Mouse (Mus musculus) liver, embryonic 15.5 days (tissue): ENCODE data around the gene Mboat2. TPM values are rescaled to one million over a fixed set of nuclear protein-coding genes. Genes with fewer than 3 reads are reported as not detected.

Experiments used
- ATAC-seq: fragments of 200-750 bp; cut with Nextera tagmentation; 2 replicates; pipeline ENCODE4 v1.8.0; 2017; ENCODE audit warnings: moderate number of reproducible peaks, mild to moderate bottlenecking, moderate library complexity; ENCODE audit not compliant: insufficient read depth
- H3K27ac ChIP-seq: fragments of 300-500 bp; sonication (generic); replicated peaks from 2 replicates; pipeline ENCODE4 v1.5.1; 2015; ENCODE audit warnings: mild to moderate bottlenecking, inconsistent platforms
- H3K27me3 ChIP-seq: fragments of 300-500 bp; sonication (generic); 2 replicates; pipeline ENCODE4 v1.6.1; 2015; ENCODE audit warnings: mild to moderate bottlenecking, inconsistent platforms
- H3K36me3 ChIP-seq: fragments of 300-500 bp; sonication (generic); replicated peaks from 2 replicates; pipeline ENCODE4 v1.6.1; 2015; ENCODE audit warnings: moderate library complexity, mild to moderate bottlenecking, inconsistent platforms
- H3K4me1 ChIP-seq: fragments of 300-500 bp; sonication (generic); replicated peaks from 2 replicates; pipeline ENCODE4 v1.6.1; 2015; ENCODE audit warnings: inconsistent platforms
- H3K4me2 ChIP-seq: fragments of 300-500 bp; sonication (generic); 2 replicates; pipeline ENCODE4 v1.6.1; 2015; ENCODE audit warnings: moderate library complexity, mild to moderate bottlenecking, inconsistent platforms
- H3K4me3 ChIP-seq: fragments of 300-500 bp; sonication (generic); replicated peaks from 2 replicates; pipeline ENCODE4 v1.5.1; 2015; ENCODE audit warnings: mild to moderate bottlenecking, inconsistent platforms
- H3K9ac ChIP-seq: fragments of 300-500 bp; sonication (generic); 2 replicates; pipeline ENCODE4 v1.6.1; 2015; ENCODE audit warnings: moderate library complexity, mild to moderate bottlenecking, inconsistent platforms
- H3K9me3 ChIP-seq: fragments of 300-500 bp; sonication (generic); replicated peaks from 2 replicates; pipeline ENCODE4 v1.6.1; 2016; ENCODE audit warnings: inconsistent platforms
- WGBS: fragments of 180-500 bp; shearing (Covaris S2); methylation state at CpG from one replicate; pipeline ENCODE4 v1.1.7; 2015; ENCODE audit warnings: mixed read lengths; ENCODE audit not compliant: insufficient replicate concordance; 5-methylcytosine and 5-hydroxymethylcytosine counted together
- polyA plus RNA-seq: library from polyadenylated mRNA; unstranded; fragments of >200 nt; fragmentation: Nextera tagmentation; extraction: Ambion mirVana; gene quantifications from 2 replicates; pipeline ENCODE4 v1.2.1, GENCODE M21; 2015

Mboat2 gene
- polyA plus RNA-seq, 1 experiment from 2014 or later: 4.3 TPM

DNA sequence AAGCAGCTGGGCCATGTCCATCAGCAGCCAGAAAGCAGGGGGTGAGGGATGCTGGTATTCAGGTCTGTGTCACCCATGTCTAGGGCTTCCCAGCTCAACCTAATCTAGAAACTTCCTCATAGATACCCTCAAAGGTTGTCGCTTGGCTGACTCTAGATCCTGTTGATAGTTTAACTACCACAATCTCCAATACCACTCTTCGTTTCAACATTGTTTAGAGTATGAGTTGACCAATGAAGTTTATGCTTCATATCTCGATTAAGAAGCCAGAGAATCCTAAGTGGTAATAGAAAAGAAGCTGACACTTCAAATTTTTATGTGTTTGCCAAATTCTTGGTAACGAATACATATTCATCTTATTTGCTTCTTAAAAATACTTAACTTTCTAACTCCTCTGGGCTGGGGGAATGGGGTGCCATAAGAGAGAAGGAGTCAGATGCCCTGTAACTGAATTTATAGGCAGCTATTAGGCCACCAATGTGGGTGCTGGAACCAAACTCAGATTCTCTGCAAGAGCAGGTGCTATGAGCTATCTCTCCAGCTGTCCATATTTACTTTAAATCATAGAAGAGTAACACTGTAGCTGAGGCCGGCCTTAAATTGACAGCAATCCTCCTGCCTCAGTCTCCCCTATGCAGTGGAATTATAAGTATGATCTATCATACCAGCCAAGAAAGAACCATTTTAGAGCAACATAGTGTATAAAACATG, 141.0 kb downstream of the Mboat2 start:
- Histone ChIP-seq H3K27ac (no peak overlapping the region), H3K27me3 (peaks cover 4% of the 10 kb centered on the region; the same call in 1 of the 2 replicates), H3K4me3 (no peak overlapping the region), H3K4me1 (peaks cover 30% of the 10 kb centered on the region), H3K9ac (no peak overlapping the region), H3K9me3 (no peaks in the 10 kb centered on the region), H3K4me2 (no peak overlapping the region), H3K36me3 (no peaks in the 10 kb centered on the region)
- 59% methylated on average over 5 of the region's 5 CpGs for WGBS
- no peak for ATAC-seq

DNA sequence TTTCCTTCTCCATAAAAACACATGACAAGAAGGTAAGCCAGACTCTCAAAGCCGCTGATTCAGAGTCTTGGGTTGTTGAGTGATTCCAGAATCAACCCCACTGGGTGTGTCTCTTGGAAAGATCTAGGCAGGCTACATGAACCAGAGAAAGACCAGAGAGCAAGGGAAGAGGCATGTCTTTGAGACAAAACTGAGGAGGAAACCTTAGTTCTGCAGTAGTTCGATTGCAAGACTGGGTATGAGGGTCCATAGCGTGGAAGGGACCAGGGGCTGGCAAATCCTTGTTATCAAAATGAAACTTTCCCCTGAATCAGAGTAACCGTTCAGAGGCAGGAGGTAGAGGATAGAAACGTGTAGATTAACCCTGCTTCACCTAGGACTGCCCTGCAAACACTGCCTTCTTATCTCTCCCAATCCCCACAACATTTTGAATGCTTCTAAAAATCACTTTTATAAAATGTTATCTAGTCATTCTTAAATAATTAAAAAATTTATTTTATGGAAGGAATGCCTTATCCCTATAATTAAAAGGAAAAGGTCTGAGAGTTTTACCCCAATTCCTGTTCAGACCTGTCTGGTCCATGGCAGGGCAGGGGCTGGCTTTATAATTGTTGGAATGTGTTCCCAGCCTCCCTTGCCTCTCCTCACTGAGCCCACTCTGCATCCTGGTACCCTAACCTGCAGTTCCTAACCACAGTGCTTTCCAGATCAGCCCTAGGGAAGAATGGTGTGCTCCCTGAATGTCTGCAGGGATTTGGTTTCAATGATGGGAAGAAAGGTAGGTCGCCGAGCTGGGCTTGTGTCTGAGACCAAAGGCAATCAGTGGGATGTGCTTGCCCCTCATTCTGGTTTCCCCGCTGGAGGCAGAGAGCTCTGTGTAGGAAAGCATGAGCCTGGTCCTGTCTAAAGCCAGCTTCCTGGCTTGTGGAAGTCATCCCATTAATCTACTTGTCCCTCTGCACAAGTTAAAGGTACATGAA, 142.0 kb downstream of the Mboat2 start:
- no peak overlapping the region for H3K4me3 ChIP-seq
- H3K4me1 ChIP-seq: peaks cover 30% of the 10 kb centered on the region
- no peak for ATAC-seq
- no peak overlapping the region for H3K9ac ChIP-seq
- H3K27me3 ChIP-seq: peaks cover 4% of the 10 kb centered on the region; the same call in 1 of the 2 replicates
- no peak overlapping the region for H3K27ac ChIP-seq
- no peaks in the 10 kb centered on the region for H3K9me3 ChIP-seq
- WGBS: 44% methylated on average over 8 of the region's 8 CpGs
- H3K4me2 ChIP-seq: no peak overlapping the region
- no peaks in the 10 kb centered on the region for H3K36me3 ChIP-seq

DNA sequence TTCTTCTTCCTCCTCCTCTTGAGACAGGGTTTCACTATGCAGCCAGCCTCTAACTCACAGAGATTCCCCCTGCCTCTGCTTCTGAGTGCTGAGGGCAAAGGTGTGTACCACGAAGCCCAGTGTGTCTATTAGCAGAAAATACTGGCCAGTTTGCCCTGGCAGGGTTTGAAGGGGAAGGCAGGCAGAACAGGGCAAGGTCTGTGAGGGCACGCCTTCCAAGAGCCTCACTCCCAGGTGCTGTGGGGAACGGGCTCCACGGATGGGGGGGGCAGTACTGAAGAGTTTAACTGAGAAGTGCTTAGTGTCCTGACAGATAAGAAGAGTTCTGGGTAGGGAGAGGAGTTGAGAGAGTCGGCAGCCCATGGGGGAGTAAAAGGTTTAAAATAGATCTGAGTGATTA, 142.9 kb downstream of the Mboat2 start:
- H3K4me1 ChIP-seq: peaks cover 30% of the 10 kb centered on the region
- no peak overlapping the region for H3K27ac ChIP-seq
- H3K4me3 ChIP-seq: no peak overlapping the region
- H3K9ac ChIP-seq: no peak overlapping the region
- no peaks in the 10 kb centered on the region for H3K36me3 ChIP-seq
- 11% methylated on average over 5 of the region's 5 CpGs for WGBS
- peaks cover 4% of the 10 kb centered on the region; the same call in 1 of the 2 replicates for H3K27me3 ChIP-seq
- 0 out of 2 replicates have a peak, but pooled peaks have one; percentile 13 for ATAC-seq
- H3K4me2 ChIP-seq: peak overlapping the region; percentile 85
- H3K9me3 ChIP-seq: no peaks in the 10 kb centered on the region

DNA sequence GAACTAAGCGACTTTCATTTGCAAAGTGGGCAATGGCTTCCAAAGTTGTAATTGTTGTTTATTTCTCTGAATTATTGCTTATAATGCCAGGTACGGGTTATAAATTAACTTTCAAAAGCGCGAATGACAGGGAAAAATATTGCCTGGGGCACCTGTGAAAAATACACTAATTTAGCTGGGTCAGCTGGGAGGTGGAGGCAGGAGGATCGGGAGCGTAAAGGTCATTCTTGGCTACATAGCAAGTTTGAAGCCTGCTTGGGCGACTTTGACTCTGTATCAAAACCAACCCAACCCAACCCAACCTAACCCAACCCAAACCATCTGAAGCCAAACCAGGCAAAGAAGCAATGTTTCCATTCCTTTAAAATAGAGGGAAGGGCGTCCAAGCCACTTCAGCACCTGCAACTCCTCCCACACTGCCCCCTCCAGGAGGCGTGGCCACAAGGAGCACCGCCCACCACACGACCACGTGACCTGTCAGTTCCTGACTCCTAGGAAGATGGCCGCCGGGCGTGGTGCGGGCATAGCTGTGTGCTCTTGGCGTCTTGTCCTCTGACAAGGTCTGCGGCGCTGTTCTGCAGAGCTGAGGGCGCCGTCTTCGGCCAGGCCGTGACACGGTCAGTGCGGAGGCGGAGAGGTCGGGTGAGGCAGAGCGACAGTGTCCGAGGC, 143.9 kb downstream of the Mboat2 start, which contains the start of gene Kidins220:
Gene Kidins220, plus strand, starts transcription at position 480 of the 669 bp plus-strand sequence.
- H3K36me3 ChIP-seq: no peaks in the 10 kb centered on the region
- peaks cover 4% of the 10 kb centered on the region; the same call in 1 of the 2 replicates for H3K27me3 ChIP-seq
- peak within 1 kb of the TSS; percentile 79 for H3K9ac ChIP-seq
- ATAC-seq: peak; percentile 85
- peaks cover 30% of the 10 kb centered on the region for H3K4me1 ChIP-seq
- H3K27ac ChIP-seq: peak within 1 kb of the TSS; percentile 91
- H3K9me3 ChIP-seq: no peaks in the 10 kb centered on the region
- WGBS: 11% methylated on average over 27 of the region's 29 CpGs
- peak within 1 kb of the TSS; percentile 85 for H3K4me2 ChIP-seq
- peak within 1 kb of the TSS; percentile 92 for H3K4me3 ChIP-seq

DNA sequence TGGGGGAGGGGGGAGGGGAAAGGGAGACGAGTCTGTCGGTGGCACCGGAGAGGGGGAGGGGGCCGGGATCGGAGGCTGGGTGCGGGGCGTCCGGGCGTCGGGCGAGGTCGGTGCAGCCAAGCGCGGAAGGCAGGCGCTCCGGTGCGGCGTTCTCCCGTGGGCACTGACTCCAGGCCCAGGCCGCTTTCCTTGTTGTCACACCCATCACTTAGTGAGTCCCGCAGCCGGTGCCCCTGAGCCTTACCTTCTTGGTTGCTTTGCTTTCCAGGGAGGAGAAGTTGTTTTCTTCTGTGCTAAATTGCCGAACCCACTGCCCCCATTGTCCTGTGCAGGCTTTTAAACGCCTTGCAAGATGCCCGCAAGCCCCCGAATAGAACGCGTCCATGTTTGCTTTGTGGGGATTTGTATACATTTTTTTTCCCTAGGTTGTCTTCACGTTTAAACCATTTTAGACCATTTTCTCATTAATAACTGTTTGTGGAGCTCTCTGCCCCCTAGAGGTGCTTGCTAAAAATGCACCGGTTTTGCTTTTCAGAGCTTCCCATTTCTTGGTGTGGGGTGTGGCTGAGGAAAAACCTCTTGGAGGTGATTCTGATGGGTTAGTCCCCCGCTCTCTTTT, 144.5 kb downstream of the Mboat2 start:
- Histone ChIP-seq H3K9me3 (no peaks in the 10 kb centered on the region), H3K4me1 (peaks cover 34% of the 10 kb centered on the region), H3K27ac (peak overlapping the region; percentile 91), H3K4me3 (peak overlapping the region; percentile 92), H3K9ac (peak overlapping the region; percentile 79), H3K27me3 (peaks cover 4% of the 10 kb centered on the region; the same call in 1 of the 2 replicates), H3K4me2 (peak overlapping the region; percentile 85), H3K36me3 (no peaks in the 10 kb centered on the region)
- under 1% methylated on average over 31 of the region's 31 CpGs for WGBS
- peak; percentile 78 for ATAC-seq

DNA sequence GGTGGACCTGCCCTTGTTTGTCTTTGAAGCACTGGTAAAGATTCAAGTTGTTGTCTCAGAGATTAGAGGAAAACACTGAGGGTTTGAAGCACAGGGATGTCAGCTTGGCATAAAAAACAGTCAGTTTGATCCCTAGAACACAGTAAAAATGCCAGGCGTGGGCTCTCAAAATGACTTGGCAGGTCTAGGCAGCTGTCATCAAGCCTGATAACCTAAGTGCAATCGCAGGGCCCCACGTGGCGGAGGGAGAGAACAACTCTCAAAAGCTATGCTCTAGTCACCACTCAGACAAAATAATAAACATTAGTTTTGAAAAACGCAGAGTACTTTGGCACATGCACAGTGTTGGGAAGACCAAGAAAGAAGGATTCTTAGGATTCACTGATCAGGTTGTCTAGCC, 154.5 kb downstream of the Mboat2 start:
- no peak overlapping the region for H3K9ac ChIP-seq
- H3K36me3 ChIP-seq: peaks cover 45% of the 10 kb centered on the region
- 66% methylated on average over 5 of the region's 5 CpGs for WGBS

DNA sequence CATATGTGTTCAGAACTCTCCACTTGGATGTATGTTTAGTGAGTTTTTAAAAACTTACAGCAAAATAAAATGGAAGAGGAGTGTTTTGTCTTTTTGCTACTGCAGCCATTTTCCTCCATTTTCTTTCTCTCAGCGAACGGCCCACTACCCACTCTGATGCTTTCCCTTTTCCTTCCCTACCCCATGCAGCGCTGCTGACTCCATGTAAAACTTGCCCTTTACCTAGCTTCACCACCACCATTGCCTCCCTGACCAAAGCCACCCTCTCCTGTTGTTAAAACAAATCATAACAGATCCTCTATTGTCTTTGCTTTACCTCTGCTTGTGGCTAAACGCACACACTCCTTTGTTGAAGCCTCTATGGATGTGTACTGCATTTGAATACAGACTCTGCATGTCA, 164.7 kb downstream of the Mboat2 start:
- no peak overlapping the region for H3K27ac ChIP-seq
- H3K27me3 ChIP-seq: no peaks in the 10 kb centered on the region
- peaks cover 84% of the 10 kb centered on the region for H3K36me3 ChIP-seq
- H3K4me2 ChIP-seq: no peak overlapping the region
- H3K4me3 ChIP-seq: no peak overlapping the region
- H3K9ac ChIP-seq: no peak overlapping the region
- WGBS: 86% methylated on average over 4 of the region's 4 CpGs
- ATAC-seq: no peak
- no peaks in the 10 kb centered on the region for H3K4me1 ChIP-seq
- no peaks in the 10 kb centered on the region for H3K9me3 ChIP-seq

More for the DNA sequence above, 154.5 kb downstream of the Mboat2 start:
- H3K4me2 ChIP-seq: no peak overlapping the region
- ATAC-seq: no peak
- H3K27me3 ChIP-seq: no peaks in the 10 kb centered on the region
- 0 out of 2 replicates have a peak, but pooled peaks cover 3% of the 10 kb centered on the region for H3K4me1 ChIP-seq
- no peaks in the 10 kb centered on the region for H3K9me3 ChIP-seq
- no peak overlapping the region for H3K4me3 ChIP-seq
- no peak overlapping the region for H3K27ac ChIP-seq

DNA sequence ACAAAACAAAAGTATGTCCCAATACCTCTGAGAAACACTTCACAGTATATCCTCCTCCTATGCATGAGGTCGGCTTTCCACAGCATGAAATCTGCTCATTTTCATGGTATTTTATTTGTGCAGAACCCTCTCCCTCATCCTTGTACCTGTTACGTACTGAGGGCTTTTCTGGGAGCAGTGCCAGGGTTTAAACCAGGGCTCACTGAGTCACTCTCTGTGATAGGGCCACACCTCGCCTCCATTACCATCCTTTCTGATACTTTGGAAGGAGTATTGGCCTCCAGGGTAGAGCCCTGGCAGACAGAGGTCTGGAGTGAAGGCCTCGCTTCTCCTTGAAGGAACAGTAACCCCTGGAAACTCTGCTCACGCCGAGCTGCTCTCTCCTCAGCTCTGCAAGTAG, 174.7 kb downstream of the Mboat2 start:
- Histone ChIP-seq H3K9me3 (no peaks in the 10 kb centered on the region), H3K4me2 (no peak overlapping the region), H3K27ac (no peak overlapping the region), H3K4me3 (no peak overlapping the region), H3K4me1 (peaks cover 4% of the 10 kb centered on the region; the same call in 1 of the 2 replicates), H3K27me3 (no peaks in the 10 kb centered on the region), H3K9ac (no peak overlapping the region), H3K36me3 (peaks cover 82% of the 10 kb centered on the region)
- 74% methylated on average over 6 of the region's 6 CpGs for WGBS
- ATAC-seq: no peak

DNA sequence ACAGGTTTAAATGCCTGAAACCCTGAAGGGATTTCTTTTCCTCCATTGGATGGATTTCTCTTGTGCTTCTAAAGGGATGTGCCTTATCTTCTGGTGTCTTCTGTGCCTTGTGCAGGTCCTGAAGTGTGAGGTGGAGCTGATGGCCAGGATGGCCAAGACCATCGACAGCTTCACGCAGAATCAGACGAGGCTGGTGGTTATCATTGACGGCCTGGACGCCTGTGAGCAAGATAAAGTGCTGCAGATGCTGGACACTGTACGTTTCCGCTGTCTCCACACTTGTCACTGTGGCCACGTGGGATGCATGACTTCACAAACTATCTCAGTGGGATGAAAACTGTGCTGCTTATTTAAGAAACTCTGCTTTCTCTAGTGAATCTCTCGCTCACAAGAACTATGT, 179.3 kb downstream of the Mboat2 start:
- peaks cover 12% of the 10 kb centered on the region for H3K4me1 ChIP-seq
- no peak overlapping the region for H3K9ac ChIP-seq
- no peak for ATAC-seq
- H3K27me3 ChIP-seq: no peaks in the 10 kb centered on the region
- no peak overlapping the region for H3K4me2 ChIP-seq
- no peak overlapping the region for H3K27ac ChIP-seq
- H3K36me3 ChIP-seq: peaks cover 83% of the 10 kb centered on the region
- no peaks in the 10 kb centered on the region for H3K9me3 ChIP-seq
- WGBS: 47% methylated on average over 9 of the region's 9 CpGs
- H3K4me3 ChIP-seq: no peak overlapping the region

DNA sequence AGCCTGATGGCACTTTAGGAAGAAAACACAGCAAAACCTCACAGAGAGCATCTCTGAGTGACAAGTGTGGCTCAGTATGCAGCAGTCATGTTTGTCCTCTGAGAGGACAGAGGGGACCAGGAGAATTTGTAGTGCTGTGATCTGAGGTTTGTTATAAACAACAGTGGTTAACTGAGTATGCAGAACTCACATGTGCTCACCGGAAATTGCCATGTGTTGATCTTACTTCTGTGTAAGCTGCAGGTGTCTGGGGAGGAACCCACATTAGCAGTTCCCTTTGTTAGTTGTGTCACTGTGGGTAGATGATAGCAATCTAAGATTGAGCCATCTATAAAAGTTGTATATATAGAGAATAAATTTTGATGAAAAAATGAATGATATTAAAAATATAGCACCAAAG, 179.7 kb downstream of the Mboat2 start:
- Histone ChIP-seq H3K4me2 (no peak overlapping the region), H3K36me3 (peaks cover 83% of the 10 kb centered on the region), H3K9ac (no peak overlapping the region), H3K27me3 (no peaks in the 10 kb centered on the region), H3K27ac (no peak overlapping the region), H3K4me3 (no peak overlapping the region), H3K4me1 (peaks cover 12% of the 10 kb centered on the region), H3K9me3 (no peaks in the 10 kb centered on the region)
- no peak for ATAC-seq
- 79% methylated on average over 1 of the region's 1 CpGs for WGBS
